Mouse (Mus musculus) heart, postnatal 4 days (tissue): ENCODE results near the gene Vmn1r85. TPM values are rescaled to one million over a fixed set of nuclear protein-coding genes. Genes with fewer than 3 reads are reported as not detected.
"Not testable (repeated sequence)": the region's sequence is repeated elsewhere in the genome, so short reads cannot be mapped to it uniquely, and the experiment has no call there.

Experiments used
- DNase-seq: peaks from one replicate; pipeline ENCODE4 v3.0.0; 2021
- total RNA-seq, 2 experiments: library from RNA; stranded (reverse); gene quantifications; 2 replicates each; pipeline ENCODE4 v1.2.3; 2021

The Vmn1r85 gene
- total RNA-seq = not detected

DNA sequence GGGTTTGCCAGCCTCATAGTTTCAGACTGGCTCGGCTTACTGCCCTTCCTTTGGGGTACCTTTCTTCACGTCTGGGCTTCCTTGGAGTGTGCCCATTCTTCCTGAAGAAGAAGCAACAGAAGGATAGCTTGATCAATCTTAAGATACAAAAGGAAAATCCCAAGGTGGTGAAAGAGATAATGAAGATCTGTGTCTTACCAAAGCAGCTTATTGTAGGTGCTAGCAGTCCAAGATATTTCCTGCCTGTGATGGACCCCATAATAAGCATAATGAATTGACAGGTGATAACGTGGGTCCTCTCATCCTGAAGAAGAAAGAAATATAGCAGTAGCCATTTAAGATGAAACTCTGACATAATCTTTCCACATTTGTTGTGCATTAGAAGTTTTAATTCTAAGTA, at the start of gene Vmn1r85:
TSS of gene Vmn1r85 (minus strand) at position 101 of the 400 bp plus-strand sequence.
- no peak for DNase-seq

DNA sequence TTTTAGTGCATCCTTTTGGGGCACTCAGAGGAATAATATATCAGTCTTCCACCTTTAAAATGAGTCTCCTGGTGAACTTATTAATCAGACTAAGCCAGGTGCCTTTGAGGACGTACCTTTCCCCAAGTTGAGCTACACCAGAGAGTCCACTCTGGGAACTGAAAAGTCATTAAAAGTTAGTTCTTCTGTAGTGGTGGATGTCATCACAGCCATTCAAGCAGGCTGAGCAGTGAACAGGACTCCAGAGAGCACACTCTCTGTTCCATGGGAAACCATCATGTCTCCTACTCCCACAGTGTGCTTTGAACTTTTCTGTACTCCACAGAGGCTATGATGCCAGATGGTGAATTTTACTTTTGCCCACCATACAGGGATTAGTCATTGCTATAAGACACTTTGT, 45.1 kb upstream of the Vmn1r85 start, which contains the start of gene Vmn1r87:
TSS of gene Vmn1r87 (minus strand) at position 101 of the 400 bp plus-strand sequence.
- no peak for DNase-seq

DNA sequence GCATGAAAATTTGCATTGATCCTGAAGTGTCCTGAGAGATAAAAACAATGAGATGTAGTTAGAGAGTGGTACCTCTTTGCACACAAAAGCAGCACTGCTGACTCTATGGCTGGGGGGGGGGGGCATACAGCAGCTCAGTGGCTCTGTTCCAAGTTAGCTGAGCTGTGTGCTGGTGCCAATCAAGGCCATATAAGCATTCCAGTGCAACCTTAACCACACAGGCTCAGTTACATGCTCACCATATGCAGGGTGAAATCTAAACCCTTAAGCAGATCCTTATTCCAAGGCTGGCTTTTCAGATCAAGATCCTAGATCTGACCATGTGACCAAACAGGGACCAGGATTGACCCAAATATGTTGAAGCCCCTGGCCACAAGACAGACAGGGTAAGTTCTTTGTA, 42.4 kb upstream of the Vmn1r85 start:
- DNase-seq = no peak

DNA sequence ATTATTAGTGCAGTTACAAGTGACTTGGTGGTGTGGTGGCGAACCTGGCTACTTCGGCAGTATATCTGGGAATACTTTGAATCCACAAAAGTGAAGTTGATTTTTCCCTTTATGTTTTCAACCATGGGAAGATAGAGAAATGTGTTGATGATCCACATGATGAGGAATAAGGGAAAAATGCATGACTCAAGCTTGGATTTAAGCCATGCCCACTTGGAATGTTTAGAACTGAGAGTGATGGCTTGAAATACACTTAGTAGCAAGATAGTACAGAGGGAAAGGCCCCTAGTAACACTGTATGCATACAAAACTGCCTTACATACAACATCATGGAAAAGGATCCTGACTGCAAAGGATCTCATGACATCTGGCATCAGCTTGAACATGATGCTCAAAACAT, 36.9 kb upstream of the Vmn1r85 start:
- DNase-seq = no peak

DNA sequence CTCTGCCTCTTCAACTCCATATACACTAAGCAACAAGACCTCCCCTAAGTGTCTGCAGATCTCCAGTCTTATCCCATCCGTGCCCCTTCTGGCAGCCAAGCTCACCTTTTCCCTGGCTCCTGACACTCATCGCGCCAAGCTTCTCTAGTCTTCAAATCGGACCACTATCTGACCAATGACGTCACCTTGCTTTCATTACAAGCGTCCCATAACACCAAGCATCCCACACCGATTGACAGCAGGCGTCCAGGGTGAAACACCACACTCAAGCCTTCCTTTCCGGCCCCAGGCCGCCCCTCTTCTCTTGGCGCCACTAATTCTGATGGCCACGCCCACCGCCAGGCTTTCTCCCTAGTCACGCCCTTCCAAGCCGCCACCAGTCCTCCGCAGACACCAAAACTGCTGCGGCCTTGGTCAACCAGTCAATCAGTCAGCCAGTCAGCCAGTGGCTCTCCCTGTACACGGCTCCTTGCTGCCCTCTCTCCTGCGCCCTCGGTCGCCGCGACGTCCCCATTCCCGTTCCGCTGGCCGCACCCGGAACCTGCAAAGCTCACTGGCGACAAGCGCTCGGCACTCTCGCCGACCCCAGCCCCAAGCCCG, 28.7 kb upstream of the Vmn1r85 start:
- peak; percentile 21 for DNase-seq

DNA sequence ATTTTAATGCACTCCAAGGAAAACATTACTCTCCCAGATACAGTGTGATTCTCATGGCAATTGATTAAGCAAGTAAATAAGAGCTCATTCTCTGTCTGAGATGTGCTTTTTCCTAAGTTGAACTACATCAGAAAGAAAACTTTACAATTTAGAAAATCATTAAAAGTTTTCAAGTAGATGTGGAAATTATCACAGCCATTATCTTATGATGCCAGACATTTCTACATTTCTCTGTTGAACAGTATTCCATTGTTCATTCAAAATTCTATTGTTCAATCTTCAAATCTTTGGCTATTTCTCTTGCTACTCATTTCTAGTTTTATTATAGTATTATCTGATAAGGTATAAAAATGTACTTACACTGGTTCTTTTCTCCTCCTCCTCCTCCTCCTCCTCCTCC, 24.8 kb upstream of the Vmn1r85 start, which contains the start of gene Vmn1r86:
TSS of gene Vmn1r86 (minus strand) at position 101 of the 400 bp plus-strand sequence.
- DNase-seq = no peak

GRCm38 (mm10) chr7:13072293-13072692, 22.7 kb downstream of the Vmn1r85 start:
- no peak for DNase-seq

GRCm38 (mm10) chr7:13063399-13063798, 31.6 kb downstream of the Vmn1r85 start:
- not testable (repeated sequence) for DNase-seq

GRCm38 (mm10) chr7:13059536-13059935, 35.4 kb downstream of the Vmn1r85 start:
- DNase-seq = no peak

GRCm38 (mm10) chr7:13056913-13057700, 37.9 kb downstream of the Vmn1r85 start:
- no peak for DNase-seq

DNA sequence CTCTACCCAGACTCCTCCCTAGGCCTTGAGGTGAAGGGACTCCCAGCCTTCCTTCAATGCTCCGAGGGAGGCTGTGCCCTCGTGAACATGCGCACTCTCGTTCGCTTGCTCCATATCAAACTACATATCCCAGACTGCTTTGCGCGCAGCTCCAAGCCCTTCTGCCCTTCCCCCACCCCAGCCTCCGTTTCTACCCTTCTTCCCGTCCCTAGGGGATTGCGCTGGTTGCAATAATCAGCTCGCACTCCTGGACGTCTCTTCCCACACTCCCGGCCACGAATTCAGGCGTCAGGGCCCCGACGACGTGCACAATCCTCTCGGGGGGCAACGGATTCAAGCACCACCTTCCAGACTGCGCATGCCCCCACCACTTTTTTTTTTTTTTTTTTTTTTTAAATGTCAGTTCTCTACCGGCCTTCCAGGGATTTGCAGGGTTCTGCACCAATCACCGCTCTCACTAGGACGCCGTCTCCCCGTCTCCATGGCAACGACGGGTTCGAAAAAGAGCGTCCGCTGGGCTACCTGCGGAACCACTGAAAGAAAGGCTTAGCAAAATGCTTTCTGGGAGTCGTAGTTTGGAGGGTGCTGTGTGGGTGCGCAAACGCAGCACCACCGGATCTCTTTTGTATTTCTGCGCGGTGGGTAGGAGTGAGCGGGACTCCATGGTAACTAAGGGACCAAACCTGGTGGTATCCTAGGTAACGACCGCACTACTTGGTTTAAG, 40.5 kb downstream of the Vmn1r85 start, which contains the start of gene Mzf1:
TSS of gene Mzf1 (minus strand) at position 478 of the 724 bp plus-strand sequence.
- DNase-seq = peak; percentile 90

- DNase-seq = no peak
Measured at GRCm38 (mm10) chr7:13053961-13054286, 41.0 kb downstream of the Vmn1r85 start.

DNA sequence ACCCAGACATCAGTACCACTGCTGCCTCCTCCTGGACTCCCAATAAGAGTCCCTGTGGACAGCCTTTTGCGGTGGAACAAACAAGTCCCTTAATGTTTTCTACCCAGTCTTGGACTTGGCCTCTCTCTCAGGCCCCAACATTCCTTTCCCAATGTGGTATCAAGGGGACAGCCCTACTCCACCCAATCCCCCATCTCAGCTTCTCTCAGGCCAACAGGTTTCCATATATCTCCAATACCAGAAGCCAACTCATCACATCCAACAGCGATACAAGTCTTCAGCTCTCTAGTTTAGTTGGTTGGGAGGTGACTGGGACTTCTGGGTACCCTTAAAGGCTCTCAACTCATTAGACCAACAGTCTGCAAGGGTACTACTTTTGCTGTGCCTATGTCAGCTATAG, 41.5 kb downstream of the Vmn1r85 start:
- no peak for DNase-seq

DNA sequence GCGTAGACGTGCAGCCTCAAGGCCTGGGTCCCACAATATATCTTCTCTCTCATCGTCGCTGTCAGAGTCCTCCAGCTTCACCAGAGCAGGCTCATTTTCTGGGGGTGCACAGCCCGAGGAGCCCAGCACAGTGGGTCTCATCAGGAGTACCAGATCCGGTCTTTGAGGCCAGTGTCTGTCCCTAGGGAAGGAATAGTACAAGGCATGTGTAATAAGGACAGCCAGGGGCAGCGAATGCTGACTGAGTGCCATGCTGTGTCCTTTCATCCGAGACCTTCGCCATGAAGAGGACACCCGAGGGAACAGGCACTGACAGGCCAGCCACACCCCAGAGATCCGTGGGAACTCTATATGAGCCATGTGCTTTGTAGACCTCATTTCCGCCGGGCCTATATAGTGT, 42.0 kb downstream of the Vmn1r85 start:
- no peak for DNase-seq

DNA sequence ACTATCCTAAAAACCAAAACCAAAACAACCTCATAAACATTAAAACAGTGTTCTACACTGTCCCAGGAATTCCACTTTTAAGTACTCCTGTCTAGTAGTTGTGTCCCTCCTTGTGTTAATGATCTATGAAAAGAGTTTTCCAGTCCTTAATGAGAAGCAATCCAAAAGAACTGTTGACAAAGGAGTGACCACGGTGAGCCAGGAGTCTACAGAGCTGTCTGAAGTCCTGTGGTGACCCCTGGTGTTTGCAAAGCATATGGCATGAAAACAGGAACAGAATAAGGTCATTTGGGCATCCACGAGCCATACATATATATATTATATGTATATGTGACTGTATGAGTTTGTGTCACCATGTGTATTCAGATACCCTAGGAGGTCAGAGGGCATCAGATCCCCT, 48.9 kb downstream of the Vmn1r85 start:
- DNase-seq = peak; percentile 80

DNA sequence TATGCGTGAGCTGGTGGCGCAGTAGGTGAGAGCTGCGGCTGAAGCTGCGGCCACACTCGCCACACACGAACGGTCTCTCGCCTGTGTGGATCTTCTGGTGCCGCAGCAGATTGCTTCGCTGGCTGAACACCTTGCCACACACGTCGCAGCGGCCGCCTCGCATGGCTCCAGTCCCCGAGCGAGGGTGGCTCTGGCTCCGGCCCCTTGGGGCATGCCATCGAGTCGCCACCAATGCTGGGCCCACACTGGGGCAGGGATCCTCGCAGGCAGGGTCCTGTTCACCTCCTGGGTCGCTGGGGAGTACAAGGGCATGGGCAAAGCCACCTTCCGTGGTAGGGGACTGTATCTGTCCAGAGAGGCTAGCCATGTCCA, 50.7 kb downstream of the Vmn1r85 start:
- no peak for DNase-seq

- DNase-seq = peak; percentile 36
Measured at GRCm38 (mm10) chr7:13043445-13044253, 51.3 kb downstream of the Vmn1r85 start.

- no peak for DNase-seq
Measured at GRCm38 (mm10) chr7:13043120-13043444, 51.9 kb downstream of the Vmn1r85 start.

DNA sequence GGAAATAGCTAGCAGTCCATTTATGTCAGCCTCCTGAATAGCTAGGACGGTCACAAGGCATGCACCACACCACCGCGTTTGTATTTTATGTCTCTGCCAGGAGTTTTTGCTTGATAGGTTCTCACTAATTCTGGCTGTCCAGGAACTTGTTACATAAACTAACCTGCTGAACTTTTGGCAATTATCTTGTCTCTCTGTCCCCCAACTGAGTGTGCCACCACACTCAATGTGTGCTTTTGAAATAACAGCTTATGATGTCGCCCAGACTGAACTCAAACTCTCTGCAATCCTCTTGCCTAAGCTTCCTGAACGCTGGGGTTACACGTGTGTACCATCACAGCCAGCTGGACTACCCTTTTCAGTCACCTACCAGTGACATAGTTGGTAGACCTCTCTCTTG, 52.5 kb downstream of the Vmn1r85 start:
- no peak for DNase-seq

DNA sequence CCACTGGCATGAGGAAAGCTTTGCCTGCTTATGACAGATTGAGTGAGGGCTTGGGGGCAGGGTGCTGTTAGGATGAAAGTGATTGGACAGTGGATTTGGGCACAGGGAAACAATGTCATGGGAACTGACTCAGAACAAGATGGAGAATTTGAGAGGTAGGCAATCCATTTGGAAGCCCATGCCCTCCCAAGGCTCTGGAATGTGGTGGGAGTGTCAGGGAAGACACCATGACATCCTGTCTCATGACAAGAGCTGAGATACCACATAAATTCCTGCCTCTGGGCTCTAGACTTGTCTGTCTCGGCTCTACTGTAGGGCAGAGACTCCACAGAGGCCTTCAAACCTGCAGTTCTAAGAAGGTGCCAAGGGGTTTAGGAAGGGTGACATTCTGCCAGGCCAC, 53.7 kb downstream of the Vmn1r85 start:
- no peak for DNase-seq

DNA sequence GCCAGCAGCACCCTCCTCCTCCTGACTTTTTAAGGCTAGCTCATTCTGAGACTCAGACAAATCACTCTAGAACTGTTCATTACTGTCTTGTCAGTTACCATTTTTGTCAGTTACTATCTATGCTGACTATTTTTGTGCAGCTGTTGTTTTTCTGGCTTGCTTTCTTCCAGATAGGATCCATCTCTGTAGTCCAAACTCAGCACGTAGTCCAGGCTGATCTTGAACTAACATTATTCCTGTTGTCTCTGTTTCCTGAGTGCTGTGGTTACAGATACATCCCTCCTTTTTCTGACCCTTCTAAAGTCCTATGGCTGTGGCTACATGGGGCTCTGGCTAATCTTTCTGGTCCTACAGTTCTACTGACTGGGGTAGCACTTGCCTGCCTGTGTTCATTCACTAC, 55.8 kb downstream of the Vmn1r85 start:
- DNase-seq = no peak

DNA sequence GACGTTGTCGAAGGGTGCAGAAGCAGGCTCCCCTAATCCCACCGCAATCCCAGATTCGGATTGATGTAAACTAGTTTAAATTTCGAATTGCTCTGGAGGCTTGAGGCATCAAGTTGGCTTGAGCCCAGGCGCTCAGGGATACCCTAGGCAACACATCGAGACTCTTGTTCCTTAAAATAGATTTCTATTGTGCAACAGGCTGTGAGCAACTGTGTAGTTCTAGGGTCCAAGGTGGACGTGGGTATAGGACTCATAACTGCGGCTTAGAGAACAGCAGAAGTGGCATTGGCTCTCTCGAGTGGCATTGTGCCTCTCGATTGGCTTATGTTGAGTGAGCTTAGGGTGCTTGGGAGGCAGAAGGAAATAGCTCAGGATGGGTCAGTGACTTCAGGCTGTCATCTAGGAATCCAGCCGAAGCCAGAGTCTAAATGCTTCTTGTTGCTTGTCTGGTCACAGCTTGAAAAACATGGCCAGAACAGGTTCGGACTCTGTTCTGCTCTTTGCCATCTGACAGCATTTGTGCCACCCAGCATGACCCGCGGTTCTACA, 56.3 kb downstream of the Vmn1r85 start:
- DNase-seq = no peak
